Mouse (Mus musculus) lung, postnatal 25 days (tissue): ENCODE results near the gene Pabpc4.
A peak's percentile ranks its signal among the peaks of the same experiment; 100 is the strongest.
"Not testable (repeated sequence)": the region's sequence is repeated elsewhere in the genome, so short reads cannot be mapped to it uniquely, and the experiment has no call there.

Experiments
- DNase-seq: peaks from one replicate; pipeline ENCODE4 v3.0.0; 2022; ENCODE audit warnings: low spot score

Pabpc4 gene

GRCm38 (mm10) chr4:123247147-123247880 is 14.8 kb upstream of the Pabpc4 start:
- peak; percentile 67 for DNase-seq

DNA sequence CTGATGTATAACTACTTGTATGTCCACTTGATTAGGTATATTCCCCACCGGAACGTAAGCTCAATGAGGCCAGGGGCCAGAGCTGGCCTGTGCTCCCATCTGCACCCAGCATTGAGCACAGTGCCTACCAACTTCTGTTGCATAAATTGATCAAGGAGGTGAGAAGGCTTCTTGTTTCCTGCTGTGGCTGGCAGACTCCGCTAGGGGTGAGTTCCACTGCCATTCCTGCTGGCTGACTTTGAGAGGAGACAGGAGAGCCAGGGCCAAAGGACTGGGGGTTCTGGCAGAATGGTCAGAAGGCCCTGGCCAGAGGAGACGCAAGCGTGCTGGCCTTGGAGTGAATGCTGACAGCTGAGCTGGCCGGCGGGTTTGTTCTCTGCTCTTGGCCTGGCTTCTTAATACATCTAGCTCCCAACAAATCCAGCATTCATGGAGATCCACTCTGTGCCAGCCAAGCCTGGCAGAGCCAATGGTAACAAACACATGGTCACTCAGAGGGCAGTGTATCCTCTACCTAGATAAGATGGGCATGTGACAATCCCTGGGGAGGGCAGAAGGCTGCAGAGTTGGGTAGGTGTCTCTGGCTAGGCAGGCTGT is 13.1 kb upstream of the Pabpc4 start:
- peak; percentile 52 for DNase-seq

DNA sequence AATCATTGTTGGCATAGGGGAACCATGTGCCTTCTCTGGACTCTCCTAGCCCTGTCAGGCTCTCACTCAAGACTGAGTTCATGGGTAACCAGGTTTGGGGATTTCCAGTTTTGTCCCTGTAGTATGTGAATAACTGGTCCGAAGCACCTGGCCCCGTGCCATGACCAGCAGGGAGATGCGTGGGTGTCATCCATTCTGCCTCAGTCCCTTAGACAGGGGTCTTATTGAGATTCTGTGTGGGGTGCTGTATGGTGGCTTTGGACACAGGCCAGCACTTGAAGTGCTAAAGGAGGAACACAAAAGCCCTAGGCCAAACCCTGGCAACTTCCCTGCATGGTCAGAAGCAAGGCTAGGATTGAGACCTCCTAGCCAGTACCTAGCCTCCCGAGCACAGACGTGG is 9.9 kb upstream of the Pabpc4 start:
- no peak for DNase-seq

DNA sequence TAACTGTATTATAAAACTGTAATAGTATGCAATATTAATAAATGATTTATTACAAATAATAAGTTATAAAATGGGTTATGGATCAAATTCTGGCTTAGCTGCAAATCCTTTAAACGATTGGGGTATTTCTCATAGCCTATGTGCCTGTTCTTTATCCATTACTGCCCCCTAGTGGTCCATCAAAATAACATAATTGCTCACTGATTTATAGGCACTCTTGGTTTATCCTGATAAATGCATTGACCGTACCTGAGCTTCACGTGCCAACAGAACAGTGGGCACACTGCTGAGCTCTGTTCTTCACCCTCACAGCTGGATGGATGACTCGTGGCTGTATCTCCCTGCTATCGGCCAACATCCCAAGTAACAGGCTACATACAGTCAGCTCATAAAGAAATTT is 7.5 kb upstream of the Pabpc4 start:
- DNase-seq = peak; percentile 64

DNA sequence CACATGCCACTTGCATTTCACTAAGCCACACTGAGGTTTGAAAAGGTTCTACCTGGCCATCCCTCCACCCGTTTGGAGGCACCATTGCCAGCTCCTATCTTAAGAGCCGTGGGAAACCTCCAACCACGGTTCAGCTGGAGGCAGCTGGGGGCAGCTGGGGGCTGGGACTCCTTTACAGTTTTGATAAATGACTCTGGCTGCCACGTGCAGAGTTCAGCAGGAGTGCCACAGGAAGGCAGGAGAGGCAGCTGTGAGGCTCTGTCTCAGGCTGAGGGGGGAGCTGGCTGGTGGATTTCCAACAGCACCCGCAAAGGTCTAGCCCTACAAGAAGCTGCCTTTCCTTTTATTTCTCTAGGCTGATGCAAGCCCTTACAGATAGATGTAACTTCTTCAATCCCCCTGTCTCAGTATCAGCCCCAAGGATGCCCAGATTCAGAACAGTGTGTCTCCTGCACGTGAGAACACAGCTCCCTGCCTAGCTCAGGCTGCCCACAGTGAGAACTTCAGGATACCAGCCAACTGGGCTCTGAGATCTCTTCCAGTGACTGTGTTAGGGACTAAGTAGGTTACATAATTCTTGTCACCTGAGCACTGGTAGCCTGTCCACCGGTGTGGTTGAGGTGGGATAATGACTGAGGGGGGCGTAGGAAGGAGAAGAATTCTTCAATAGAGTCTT is 1.9 kb upstream of the Pabpc4 start:
- no peak for DNase-seq

- DNase-seq = no peak
Observed at GRCm38 (mm10) chr4:123271063-123271462, 8.9 kb downstream of the Pabpc4 start.

GRCm38 (mm10) chr4:123280117-123280516 is 18.0 kb downstream of the Pabpc4 start:
- no peak for DNase-seq

DNA sequence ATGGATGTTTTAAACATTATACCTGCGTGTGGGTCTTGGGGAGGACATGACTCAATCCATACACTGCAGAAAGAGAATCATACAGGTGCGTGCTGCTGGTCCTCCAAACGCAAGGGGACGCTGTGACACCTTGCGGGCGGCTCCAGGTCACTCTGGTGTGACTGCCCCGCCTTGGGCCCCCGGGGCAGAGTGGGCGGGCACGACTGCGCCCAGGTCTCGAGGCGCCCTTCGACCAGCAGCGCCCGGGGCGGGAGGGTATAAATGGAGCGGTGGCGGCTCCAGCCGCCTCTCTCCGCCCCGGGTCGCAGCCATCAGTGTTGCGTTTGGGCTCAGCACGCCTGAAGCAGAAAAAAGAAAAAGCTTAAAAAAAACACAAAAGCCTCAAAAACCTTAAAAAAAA is 20.3 kb downstream of the Pabpc4 start:
- DNase-seq = peak; percentile 92

DNA sequence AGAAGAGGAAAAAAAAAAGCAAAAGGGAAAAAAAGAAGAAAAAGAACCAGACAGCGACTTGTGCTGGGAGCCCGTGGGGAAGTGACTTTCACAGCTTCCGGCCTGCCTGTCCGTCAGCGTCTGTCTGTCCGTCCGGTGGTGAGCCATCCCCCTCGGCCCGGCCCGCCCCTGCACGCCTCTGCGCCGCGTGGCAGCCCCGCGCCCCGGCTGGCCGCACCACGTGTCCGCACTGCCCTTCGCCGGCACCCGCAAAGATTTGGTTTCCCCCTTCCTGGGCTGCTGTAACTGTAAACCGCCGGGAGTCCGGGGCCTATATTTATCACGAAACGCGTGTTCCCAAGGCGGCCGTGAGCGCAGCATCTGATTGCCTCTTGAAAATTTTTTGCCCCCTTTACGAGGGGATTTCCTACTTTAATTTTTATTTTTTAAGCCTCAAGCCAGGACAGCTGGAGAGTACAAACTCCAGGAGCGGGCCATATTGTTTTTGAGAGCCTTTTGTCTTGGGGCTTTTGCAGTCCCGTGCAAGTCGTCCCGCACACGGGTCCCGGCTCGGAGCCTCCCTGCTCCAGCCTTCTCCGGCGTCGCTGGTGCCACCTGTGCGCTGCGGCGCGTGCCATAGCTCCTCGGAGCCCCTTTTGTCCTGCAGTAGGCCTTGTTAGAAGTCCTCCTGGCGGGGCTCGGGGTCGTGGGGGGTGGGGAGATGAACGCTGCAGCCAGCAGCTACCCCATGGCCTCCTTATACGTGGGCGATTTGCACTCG is 20.9 kb downstream of the Pabpc4 start:
- peak; percentile 13 for DNase-seq

- not testable (repeated sequence) for DNase-seq
Observed at GRCm38 (mm10) chr4:123283675-123284064, 21.5 kb downstream of the Pabpc4 start.

DNA sequence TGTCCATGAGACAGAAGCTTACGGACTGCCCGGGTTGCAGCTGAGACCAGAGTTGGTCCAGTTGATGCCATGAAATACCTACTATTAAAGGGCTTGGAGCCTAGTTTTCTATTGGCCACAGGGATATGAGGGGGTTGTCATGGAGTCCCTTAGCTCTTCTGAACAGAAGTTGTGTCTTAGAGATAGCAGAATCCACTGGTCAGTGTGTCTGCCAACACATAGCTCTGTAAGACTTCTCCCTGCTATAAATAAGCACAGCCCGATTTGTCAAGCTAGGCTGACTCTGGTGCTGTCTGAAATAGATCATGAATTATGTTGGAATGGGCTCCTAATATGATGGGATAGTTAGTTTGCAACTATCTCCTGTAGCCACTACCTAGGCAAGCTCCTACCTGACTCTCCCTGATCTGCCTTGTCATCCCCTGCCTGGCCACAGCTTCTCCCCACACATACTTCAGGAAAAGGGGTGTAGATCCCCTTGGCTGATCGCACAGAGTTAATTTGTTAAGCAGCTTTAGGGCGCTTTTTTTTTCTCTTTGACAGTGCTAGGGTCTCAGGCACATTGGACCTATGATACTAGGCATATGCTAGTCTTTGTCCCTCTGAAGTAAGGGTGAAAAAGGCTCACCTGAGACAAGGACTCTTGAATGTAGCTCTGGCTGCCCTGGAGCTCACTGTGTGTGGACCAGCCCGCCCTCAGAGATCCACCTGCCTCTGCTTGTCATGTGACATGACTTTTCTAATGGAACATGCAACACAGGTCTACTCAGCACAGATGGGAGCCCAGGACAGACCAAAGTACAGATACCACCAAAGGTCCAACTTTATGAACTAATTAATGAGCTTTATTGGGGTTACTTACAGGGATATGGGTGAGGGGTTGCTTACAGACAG is 22.8 kb downstream of the Pabpc4 start:
- no peak for DNase-seq

DNA sequence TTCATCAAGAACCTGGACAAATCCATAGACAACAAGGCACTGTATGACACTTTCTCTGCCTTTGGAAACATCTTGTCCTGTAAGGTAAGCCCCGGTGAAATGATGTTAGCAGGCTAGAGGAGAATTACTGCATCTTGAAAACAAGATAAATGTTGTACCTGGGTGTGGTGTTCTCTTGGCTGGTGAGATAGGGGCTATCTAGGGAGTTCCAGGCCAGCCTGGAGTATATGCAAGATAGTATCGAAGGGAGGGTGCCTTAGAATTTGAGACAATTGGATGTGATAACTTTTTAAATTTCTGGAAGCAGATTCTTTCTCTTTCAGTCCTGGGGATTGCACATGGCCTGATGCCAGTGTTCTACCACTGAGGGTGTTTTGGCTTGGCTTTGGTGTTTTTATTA is 24.6 kb downstream of the Pabpc4 start:
- no peak for DNase-seq

DNA sequence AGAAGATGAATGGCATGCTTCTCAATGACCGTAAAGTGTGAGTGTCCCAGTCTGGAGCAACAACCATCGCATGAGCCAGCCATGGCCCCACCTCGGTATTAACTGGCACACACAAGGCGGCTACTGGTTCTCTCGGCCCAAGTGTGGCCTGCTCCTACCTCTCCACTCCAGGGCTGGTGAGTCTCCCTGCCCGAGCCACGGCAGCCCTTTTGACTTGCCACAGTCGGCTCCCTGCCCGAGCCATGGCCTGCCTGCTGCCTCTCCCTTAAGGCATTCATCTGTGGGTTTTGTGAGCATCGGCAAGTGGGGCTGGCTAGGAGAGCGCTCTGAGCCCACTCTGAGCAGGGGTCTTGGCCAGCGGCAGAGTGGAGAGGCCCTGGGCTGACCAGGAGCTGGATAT is 26.9 kb downstream of the Pabpc4 start:
- DNase-seq = no peak

DNA sequence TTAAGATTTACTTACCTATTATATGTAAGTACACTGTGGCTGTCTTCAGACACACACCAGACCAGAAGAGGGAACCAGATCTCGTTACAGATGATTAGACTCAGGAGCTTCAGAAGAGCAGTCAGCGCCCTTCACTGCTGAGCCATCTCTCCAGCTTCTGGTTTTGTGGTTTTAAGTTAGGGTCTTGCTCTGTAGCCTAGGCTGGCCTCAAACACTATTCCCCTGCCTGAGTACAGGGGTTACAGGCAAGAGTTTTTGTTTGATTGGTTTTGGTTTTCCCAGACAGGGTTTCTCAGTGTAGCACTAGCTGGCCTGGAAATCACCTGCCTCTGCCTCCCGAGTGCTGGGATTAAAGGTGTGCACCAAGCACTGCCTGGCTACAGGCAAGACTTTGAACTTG is 30.2 kb downstream of the Pabpc4 start:
- no peak for DNase-seq

GRCm38 (mm10) chr4:123292989-123293388 is 30.8 kb downstream of the Pabpc4 start:
- no peak for DNase-seq

GRCm38 (mm10) chr4:123293661-123294443 is 31.7 kb downstream of the Pabpc4 start:
- DNase-seq = no peak

DNA sequence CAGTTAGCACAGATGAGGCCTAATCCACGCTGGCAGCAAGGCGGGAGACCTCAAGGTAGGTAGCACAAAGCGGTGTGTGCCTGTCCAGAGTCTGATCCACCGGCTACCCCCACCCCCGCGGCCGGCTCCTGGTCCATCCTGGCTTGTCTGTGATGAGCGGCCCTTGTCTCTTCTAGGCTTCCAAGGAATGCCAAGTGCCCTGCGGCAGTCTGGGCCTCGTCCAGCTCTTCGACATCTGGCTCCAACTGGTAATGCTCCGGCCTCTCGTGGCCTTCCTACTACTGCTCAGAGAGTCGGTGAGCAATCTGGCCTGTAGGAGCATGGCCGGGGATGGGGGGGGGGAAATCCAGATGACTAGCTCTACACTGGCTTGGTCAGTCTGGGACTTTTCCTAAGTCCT is 32.9 kb downstream of the Pabpc4 start:
- DNase-seq = not testable (repeated sequence)

DNA sequence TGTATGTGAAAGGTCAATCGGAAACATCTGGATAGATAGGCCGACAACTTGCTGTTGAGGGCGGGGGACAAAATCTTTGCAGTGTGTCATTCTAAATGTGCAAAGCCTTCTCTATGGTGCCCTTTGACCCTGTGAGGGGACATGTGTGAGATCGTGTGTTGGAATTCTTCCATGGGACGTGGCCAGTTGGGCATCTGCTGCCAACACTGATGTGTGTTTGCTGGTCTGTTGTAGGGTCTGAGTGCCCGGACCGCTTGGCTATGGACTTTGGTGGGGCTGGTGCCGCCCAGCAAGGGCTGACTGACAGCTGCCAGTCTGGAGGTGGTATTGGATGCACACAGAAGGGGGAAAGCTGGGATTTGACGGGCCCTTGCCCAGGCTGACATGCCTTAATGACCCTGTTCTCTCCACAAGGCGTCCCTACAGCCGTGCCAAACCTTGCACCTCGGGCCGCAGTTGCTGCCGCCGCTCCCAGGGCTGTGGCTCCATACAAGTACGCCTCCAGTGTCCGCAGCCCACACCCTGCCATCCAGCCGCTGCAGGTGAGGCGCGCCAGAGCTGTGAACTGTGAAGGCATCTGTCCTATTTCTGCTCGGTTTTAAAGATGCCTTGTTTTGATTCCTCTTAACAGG is 33.5 kb downstream of the Pabpc4 start:
- DNase-seq = no peak

DNA sequence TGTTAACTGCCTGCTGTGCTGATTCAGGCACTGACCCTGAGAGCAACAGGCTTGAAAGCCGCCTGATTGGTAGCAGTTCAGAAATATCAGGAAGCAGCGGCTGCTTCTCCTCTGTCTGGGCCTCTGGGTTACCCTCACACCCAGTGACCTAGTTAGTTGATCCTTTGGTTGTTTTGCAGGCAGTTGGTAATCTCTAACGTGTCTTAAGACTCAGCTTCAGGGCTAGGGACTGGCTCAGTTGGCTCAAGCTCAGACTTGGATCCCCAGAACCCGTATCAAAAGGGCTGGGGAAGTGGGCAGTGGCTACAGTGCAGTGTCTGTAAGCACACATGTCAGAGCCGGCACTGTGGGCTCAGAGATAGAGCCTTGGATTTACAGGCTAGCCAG is 34.0 kb downstream of the Pabpc4 start:
- no peak for DNase-seq

GRCm38 (mm10) chr4:123297195-123297960 is 35.2 kb downstream of the Pabpc4 start:
- DNase-seq = no peak
